Mouse (Mus musculus): ENCODE results near the gene Kmt5b. TPM values are rescaled to one million over a fixed set of nuclear protein-coding genes. Genes with fewer than 3 reads are reported as not detected.

Kmt5b gene
- total and polyA plus RNA-seq, 3 experiments, result 14.9 to 23.9 TPM; not detected in 1

DNA sequence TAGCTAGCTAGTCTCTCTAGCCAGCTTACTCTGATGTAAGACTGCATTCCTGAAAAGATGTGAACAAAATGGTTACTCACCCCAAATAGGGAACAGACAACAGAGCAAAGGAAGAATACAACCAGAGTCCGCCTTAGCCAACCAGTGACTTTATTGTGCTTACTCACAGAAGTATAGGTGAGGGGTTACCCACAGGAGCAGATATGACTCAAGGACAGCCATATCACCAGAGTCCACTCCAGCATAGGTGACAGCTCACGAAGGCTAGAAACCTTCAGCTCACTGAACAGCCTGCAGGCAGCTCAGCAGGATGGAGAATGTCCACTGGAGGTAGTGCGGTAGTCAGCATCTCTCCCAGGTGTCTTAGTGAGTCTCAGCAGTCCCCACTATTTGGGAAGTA, 62.6 kb downstream of the Kmt5b start:
- no peaks in the 10 kb centered on the region for H3K27me3 ChIP-seq (ENCODE audit: control insufficient read depth in 1 of 2, insufficient read depth in 2 of 2, low read length in 2 of 2)
- no peaks in the 10 kb centered on the region for H3K9me3 ChIP-seq (replicated peaks; ENCODE audit: insufficient read depth, low read length)

DNA sequence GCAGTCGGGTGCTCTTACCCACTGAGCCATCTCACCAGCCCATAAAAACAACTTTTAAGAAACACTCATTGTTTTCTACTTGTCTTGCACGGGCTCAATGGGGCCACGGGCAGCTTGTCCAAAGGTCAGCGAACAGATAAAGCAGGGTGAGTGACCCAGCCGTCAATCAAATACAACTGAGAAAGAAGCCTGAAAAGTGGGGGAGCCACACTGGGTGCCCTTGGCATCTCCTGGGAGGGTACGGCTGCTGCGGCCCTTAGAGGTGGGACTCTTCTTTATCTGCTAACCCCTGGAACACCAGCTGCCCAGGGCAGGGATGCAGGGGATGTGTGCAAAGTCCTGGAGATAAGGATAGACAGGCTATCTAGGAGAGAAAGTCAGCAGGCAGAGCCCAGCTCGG, 64.5 kb downstream of the Kmt5b start:
- peak; percentile 30 for DNase-seq (ENCODE audit: low read depth, low spot score)
- Histone ChIP-seq H3K4me3 (ENCODE audit: control insufficient read depth in 1 of 2, insufficient read depth in 1 of 2, low read depth in 2 of 2, low read length in 2 of 2) (no peak overlapping the region), H3K9me3 (replicated peaks; ENCODE audit: insufficient read depth, low read length) (no peaks in the 10 kb centered on the region), H3K9ac (ENCODE audit: control insufficient read depth, low read depth, low read length, poor library complexity, severe bottlenecking) (no peak overlapping the region), H3K79me2 (ENCODE audit: control insufficient read depth, insufficient read depth, low read length, poor library complexity) (no peaks in the 10 kb centered on the region), H3K27me3 (ENCODE audit: control insufficient read depth in 1 of 2, insufficient read depth in 2 of 2, low read length in 2 of 2) (no peaks in the 10 kb centered on the region), H3K4me1 (ENCODE audit: control insufficient read depth in 1 of 2, insufficient read depth in 2 of 2, low read length in 2 of 2) (peaks cover 0 to 8% of the 10 kb centered on the region in 2 experiments; a peak in 3 of 4 replicates), H3K36me3 (ENCODE audit: control insufficient read depth in 1 of 2, insufficient read depth in 2 of 2, low read length in 2 of 2) (peaks cover 0 to 6% of the 10 kb centered on the region in 2 experiments; a peak in 2 of 4 replicates), H3K27ac (ENCODE audit: control insufficient read depth, low read depth, low read length) (no peak overlapping the region)
- 0 out of 4 replicates have a peak, but pooled peaks of 1 of the 2 experiments have one; percentile 14 for TF ChIP-seq EP300 (IDR thresholded peaks at IDR 0.05; ENCODE audit: low read depth in 1 of 2, low read length in 2 of 2)
- TF ChIP-seq POLR2AphosphoS2 (IDR thresholded peaks at IDR 0.05; ENCODE audit: low read length), result no peak
- TF ChIP-seq POLR2AphosphoS5 (IDR thresholded peaks at IDR 0.05; ENCODE audit: borderline replicate concordance, low read depth, low read length), result no peak
- peak; percentile 80 for TF ChIP-seq TBP (IDR thresholded peaks at IDR 0.05; ENCODE audit: low read depth, low read length)
- TF ChIP-seq E2F4 (IDR thresholded peaks at IDR 0.05; ENCODE audit: borderline replicate concordance, low read depth, low read length), result no peak
- TF ChIP-seq TAL1 (IDR thresholded peaks at IDR 0.05; ENCODE audit: low read length), result peak; percentile 42; the same call in 1 of the 2 replicates
- TF ChIP-seq SIN3A (IDR thresholded peaks at IDR 0.05; ENCODE audit: low read length), result no peak
- TF ChIP-seq JUND (IDR thresholded peaks at IDR 0.05; ENCODE audit: low read depth, low read length), result no peak

More for the DNA sequence above, 62.6 kb downstream of the Kmt5b start:
- H3K36me3 ChIP-seq (ENCODE audit: control insufficient read depth in 1 of 2, insufficient read depth in 2 of 2, low read length in 2 of 2), result peaks cover 0 to 6% of the 10 kb centered on the region in 2 experiments; a peak in 1 of 4 replicates
- H3K9ac ChIP-seq (ENCODE audit: control insufficient read depth, low read depth, low read length, poor library complexity, severe bottlenecking), result no peak overlapping the region
- H3K79me2 ChIP-seq (ENCODE audit: control insufficient read depth, insufficient read depth, low read length, poor library complexity), result no peaks in the 10 kb centered on the region
- TF ChIP-seq HCFC1 (IDR thresholded peaks at IDR 0.05; ENCODE audit: low read depth, low read length), result no peak
- TF ChIP-seq GABPA (IDR thresholded peaks at IDR 0.05; ENCODE audit: low read depth, low read length), result no peak
- TF ChIP-seq ETS1 (IDR thresholded peaks at IDR 0.05; ENCODE audit: low read depth, low read length), result no peak
- no peak for TF ChIP-seq POLR2AphosphoS5 (IDR thresholded peaks at IDR 0.05; ENCODE audit: borderline replicate concordance, low read depth, low read length)
- TF ChIP-seq CHD1 (IDR thresholded peaks at IDR 0.05; ENCODE audit: low read depth, low read length), result no peak
- TF ChIP-seq TCF12 (IDR thresholded peaks at IDR 0.05; ENCODE audit: low read depth, low read length), result no peak
- TF ChIP-seq MYC (IDR thresholded peaks at IDR 0.05; ENCODE audit: low read depth, low read length), result no peak
- TF ChIP-seq ZMIZ1 (IDR thresholded peaks at IDR 0.05; ENCODE audit: low read depth, low read length), result no peak
- TF ChIP-seq NRF1 (IDR thresholded peaks at IDR 0.05; ENCODE audit: insufficient read depth, low read depth, low read length, poor library complexity, severe bottlenecking), result no peak
- TF ChIP-seq ZNF384 (IDR thresholded peaks at IDR 0.05; ENCODE audit: low read depth, low read length), result no peak
- no peak for TF ChIP-seq USF1 (IDR thresholded peaks at IDR 0.05; ENCODE audit: low read depth, low read length)
- no peak for TF ChIP-seq MYB (IDR thresholded peaks at IDR 0.05; ENCODE audit: low read depth, low read length)
- no peak for TF ChIP-seq MAZ (IDR thresholded peaks at IDR 0.05; ENCODE audit: low read depth, low read length)
- H3K4me1 ChIP-seq (ENCODE audit: control insufficient read depth in 1 of 2, insufficient read depth in 2 of 2, low read length in 2 of 2), result peaks cover 0 to 8% of the 10 kb centered on the region in 2 experiments; a peak in 3 of 4 replicates
- no peak overlapping the region for H3K4me3 ChIP-seq (ENCODE audit: control insufficient read depth in 1 of 2, insufficient read depth in 1 of 2, low read depth in 2 of 2, low read length in 2 of 2)
- H3K27ac ChIP-seq (ENCODE audit: control insufficient read depth, low read depth, low read length), result no peak overlapping the region
- DNase-seq (ENCODE audit: low read depth, low spot score), result no peak
